Mouse (Mus musculus) heart, postnatal 25 days (tissue): Measurements from ENCODE around the gene Gpalpp1. TPM values are rescaled to one million over a fixed set of nuclear protein-coding genes. Genes with fewer than 3 reads are reported as not detected.

Experiments used
- DNase-seq: peaks from one replicate; pipeline ENCODE4 v3.0.0; 2022; ENCODE audit warnings: low spot score
- intact Hi-C: fragments of 180-260 bp; cut with DNase I; formaldehyde crosslinking; loops from one replicate; pipeline ENCODE4 v1.15.1; 2025
- total RNA-seq, 2 experiments: library from RNA; stranded (reverse); gene quantifications; 2 replicates each; pipeline ENCODE4 v1.2.3; 2021

Gpalpp1 gene
- 10 to 100 TPM in 1 of 2 experiments, 1 to 10 TPM in 1; 10.0 to 10.8 TPM for total RNA-seq

GRCm38 (mm10) chr14:76110396-76111221 is at the start of gene Gpalpp1, which contains the start of gene Nufip1:
Gene Gpalpp1, minus strand, starts transcription at chr14:76110760.
Gene Nufip1, plus strand, starts transcription at chr14:76110891.
- intact Hi-C loops: no loop called here
- peak; percentile 81 for DNase-seq

- intact Hi-C loops: no loop called here
- no peak for DNase-seq
These were observed 47.7 kb upstream of the Gpalpp1 start for GRCm38 (mm10) chr14:76158192-76158785.

GRCm38 (mm10) chr14:76153828-76154227 is 43.3 kb upstream of the Gpalpp1 start:
- no peak for DNase-seq
- intact Hi-C loops: loop anchor here (2.0 kb wide), 1 partner anchor 319 kb away; no protein-coding TSS in a partner anchor

DNA sequence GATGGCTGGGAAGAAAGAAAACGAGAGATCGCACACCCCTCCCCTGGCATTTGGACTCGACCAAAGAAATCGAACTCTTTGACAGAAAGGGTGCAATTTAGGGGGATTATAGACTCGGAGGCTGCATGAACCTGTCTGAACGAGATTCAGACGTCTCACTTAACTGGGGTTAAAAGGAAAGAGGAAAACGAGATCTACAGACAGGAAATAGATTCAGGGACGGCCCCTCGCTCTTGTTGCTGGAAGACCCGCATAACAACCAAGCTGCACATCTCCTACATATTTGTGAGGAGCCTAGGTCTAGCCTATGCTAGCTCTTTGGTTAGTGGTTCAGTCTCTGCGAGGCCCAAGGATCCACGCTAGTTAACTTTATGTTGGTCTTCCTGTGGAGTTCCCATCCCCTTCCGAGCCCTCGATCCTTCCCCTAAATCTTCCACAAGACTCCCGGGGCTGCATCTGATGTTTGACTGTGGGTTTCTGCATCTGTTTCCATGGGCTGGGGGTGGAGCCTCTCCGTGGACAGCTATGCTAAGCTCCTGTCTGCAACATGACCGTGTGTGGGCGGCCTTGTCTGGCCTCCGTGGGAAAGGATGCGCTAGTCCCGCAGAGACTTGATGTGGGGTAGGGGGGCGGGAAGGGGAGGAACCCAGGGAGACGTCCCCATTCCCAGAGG is 42.6 kb upstream of the Gpalpp1 start:
- DNase-seq: no peak
- intact Hi-C loops: loop anchor here (2.0 kb wide), 1 partner anchor 320 kb away; no protein-coding TSS in a partner anchor

GRCm38 (mm10) chr14:76152162-76153002 is 41.8 kb upstream of the Gpalpp1 start:
- intact Hi-C loops: loop anchor here (2.0 kb wide), 1 partner anchor 320 kb away; no protein-coding TSS in a partner anchor
- peak; percentile 84 for DNase-seq

GRCm38 (mm10) chr14:76151820-76152161 is 41.2 kb upstream of the Gpalpp1 start:
- intact Hi-C loops: loop anchor here (2.0 kb wide), 1 partner anchor 321 kb away; no protein-coding TSS in a partner anchor
- no peak for DNase-seq

DNA sequence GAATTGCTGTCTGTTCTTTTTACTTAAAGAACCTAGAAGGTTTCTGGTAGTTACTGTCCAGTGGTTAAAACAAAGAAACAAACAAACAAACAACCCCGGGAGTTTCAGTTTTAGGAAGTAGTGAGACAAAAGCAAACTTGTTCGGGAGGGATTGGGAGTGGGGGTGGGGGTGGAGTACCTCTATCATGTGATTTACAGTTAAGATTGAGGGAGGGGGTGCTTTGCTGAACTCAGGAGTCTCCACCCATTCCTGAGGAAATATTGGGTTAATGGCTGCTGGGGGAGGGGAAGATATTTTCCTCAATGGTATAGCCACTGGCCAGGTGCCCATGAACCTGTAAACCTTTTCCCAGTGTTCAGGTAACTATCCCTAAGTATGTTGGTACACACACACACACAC is 40.5 kb upstream of the Gpalpp1 start:
- intact Hi-C loops: no loop called here
- DNase-seq: no peak

DNA sequence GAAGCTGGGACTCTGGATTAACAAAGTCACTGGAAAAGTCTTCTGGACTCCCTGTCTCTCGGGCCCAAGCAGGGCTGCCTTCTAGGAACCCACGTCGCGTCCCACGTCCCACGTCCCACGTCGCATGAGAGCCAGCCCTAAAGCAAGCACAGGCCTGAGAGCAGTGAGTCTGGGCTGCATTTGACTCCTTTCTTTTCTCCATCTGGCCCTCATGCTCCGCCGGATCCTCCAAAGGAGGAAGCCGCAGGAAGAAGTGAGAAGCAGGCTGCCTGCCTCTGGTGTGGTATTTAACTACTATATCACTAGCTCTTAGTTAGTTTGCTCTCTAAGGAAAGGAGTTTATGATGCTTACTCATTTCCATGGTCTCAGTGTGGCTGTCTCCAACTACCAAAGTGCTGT is 39.9 kb upstream of the Gpalpp1 start:
- no peak for DNase-seq

GRCm38 (mm10) chr14:76149531-76150179 is 39.1 kb upstream of the Gpalpp1 start:
- intact Hi-C loops: loop anchor here (1.0 kb wide), 1 partner anchor 265 kb away; the partner anchor contains the start of gene Tsc22d1
- DNase-seq: peak; percentile 87

More for the DNA sequence above, 39.9 kb upstream of the Gpalpp1 start:
- intact Hi-C loops: loop anchor here (1.0 kb wide), 1 partner anchor 264 kb away; the partner anchor contains the start of gene Tsc22d1

DNA sequence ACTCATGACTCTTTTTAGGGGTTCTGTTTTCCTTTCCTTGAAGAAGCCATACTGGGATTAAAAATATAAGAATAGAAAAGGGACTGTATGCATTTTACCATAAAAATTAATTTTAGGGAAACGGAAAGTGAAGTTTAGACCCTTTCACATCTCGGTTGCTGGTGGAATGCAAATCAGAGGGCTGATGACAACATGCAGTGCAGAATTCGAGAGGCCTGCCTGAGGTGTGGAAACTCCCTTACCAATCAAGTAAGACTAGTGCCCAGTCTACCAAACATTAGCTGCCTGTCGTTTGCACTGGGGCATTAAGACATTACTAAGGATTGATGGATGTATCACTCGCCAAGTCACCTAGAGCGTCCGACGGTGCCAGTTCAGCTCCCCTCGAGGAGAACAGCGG is 37.7 kb upstream of the Gpalpp1 start:
- DNase-seq: no peak
- intact Hi-C loops: no loop called here

GRCm38 (mm10) chr14:76147061-76147460 is 36.5 kb upstream of the Gpalpp1 start:
- DNase-seq: no peak
- intact Hi-C loops: no loop called here

DNA sequence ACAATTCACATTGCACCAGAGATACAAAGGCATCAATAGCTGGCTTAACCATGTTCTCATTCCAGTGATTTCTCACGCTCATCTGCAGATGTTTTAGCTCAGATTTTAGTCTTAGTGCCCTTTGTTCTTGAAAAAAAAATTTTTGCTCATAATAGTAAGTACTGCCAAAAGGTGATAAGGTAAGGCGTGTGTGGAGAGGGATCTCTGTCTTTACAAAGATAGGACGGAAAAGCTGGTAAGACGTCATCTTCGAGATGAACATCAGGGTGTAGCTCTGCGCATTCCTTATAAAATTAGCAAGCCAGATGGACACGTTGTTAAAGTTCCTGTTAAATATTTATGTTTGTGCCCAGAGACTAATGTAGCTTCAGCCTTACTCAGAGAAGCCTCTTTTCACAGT is 35.3 kb upstream of the Gpalpp1 start:
- DNase-seq: no peak
- intact Hi-C loops: no loop called here

- no peak for DNase-seq
- intact Hi-C loops: no loop called here
These were observed 34.7 kb upstream of the Gpalpp1 start for GRCm38 (mm10) chr14:76145248-76145647.

DNA sequence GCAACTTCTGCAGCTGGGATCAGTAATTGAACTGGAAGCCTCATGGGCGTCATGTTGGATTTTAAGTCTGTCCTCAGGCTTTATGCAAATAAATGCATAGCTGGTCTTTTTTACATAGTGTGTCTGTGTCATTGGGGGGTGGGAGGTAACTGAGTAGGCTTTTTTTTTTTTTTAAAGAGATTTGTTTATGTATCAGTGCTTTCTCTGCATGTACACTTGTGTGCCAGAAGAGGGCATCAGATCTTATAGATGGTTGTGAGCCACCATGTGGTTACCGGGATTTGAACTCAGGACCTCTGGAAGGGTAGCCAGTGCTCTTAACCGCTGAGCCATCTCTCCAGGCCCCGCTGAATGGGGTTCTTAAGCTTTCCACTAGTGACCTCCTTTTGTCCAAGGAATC is 24.4 kb upstream of the Gpalpp1 start:
- intact Hi-C loops: no loop called here

DNA sequence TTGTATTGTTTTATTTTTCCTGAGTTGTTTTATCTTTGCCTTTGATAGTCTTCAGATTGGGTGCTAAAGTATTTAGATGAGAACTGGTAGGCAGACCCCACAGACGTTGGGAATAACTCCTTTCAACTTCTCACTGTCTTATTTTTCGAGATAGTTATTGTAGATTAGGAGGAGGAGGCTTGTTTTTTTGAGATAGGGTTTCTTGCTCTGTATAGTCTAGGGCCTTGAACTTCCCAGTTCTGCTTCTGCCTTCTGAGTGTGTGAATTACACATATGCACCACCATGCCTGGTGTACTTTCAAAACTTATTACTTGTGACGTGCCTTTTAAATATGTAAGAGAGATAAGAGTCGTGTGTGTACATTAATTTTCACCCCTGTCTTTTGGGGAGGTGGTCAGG is 17.6 kb upstream of the Gpalpp1 start:
- intact Hi-C loops: no loop called here
- no peak for DNase-seq

More for the DNA sequence above, 24.4 kb upstream of the Gpalpp1 start:
- no peak for DNase-seq

DNA sequence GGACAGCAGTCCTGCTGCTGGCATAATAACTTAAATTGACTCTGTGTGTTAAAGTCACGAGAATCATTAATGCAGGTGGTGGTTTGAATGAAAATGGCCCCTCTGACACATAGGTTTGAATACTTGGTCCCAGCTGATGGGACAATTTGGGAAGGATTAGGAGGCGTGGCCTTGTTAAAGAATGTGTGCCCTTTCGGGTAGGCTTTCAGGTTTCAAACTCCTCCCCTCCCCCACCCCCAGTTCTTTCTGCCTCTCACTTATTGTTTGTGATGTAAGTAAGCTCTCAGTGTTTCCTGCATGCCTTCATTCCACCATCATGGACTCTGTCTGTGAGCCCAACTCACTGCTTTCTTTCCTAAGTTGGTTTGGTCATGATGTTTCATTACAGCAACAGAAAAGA is 16.8 kb upstream of the Gpalpp1 start:
- intact Hi-C loops: no loop called here
- no peak for DNase-seq

DNA sequence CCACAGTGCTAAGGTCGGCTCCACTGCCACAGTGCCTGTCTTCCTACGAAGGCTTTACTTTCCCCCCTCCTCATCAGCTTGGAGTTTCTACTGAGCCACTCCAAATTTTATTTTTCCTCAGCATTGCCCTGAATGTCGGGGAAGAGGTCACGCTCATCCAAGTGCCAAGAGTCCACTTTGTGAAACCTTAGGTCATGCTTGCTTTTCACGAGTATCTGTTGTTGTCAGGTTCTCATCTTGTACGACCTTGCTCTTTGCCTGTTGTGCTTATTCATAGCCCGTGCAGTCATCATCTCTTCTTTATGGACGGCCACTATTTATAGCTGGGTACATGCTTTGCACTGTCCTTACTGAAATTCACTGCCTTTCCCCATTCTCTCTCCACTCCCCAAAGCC is 12.1 kb upstream of the Gpalpp1 start:
- DNase-seq: no peak
- intact Hi-C loops: loop anchor here (1.0 to 5.0 kb wide), 2 partner anchors 351 to 890 kb away; no protein-coding TSS in a partner anchor

DNA sequence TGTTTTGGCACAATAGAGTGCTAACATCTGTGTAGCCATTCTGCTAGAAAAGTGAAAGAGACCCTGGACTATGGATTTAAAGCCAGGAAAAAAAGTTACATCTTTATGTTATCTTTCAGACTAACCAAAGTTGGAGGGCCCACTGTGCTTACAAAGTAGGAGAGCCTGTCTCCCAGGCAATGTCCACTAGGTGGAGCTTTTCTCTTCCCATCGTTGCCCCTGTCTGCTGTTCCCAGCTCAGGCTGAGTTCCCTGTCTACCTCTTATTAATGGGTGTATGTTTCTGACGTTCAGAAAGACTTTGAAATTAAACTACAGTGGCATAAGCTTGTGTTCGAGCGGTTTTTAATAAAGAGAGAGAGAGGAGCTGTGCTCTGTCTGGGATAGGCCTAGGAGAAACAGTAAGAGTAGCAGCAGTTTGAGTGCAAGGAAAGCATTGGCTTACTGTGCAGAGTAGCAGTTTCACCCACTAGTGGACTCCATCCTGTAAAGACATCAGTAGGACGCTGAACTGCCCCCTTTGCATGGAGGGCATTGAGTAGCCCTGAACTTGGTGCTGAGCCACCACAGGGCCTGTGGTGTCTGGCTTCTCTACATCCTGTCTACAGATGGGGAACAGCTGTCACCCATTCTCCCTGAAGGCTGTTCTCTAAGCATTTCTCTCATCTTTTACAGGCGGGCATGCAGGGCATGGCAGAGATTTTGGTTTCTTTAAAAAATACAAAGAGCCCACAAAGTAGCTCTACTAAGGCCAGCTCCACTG is 11.5 kb upstream of the Gpalpp1 start:
- no peak for DNase-seq
- intact Hi-C loops: loop anchor here (1.0 to 5.0 kb wide), 2 partner anchors 351 to 890 kb away; no protein-coding TSS in a partner anchor
